Mouse (Mus musculus): Measurements from ENCODE around the gene Asic3. TPM values are rescaled to one million over a fixed set of nuclear protein-coding genes. Genes with fewer than 3 reads are reported as not detected.
A peak's percentile ranks its signal among the peaks of the same experiment; 100 is the strongest.
"Not testable (repeated sequence)": the region's sequence is repeated elsewhere in the genome, so short reads cannot be mapped to it uniquely, and the experiment has no call there.

Gene Asic3
- polyA plus RNA-seq, 1 experiment: not detected

- Histone ChIP-seq H3K4me3 (replicated peaks; ENCODE audit: control insufficient read depth, low read depth, low read length) (no peak overlapping the region), H3K27ac (ENCODE audit: control insufficient read depth, insufficient read depth, low read depth, low read length, poor library complexity) (no peak overlapping the region), H3K4me1 (ENCODE audit: control insufficient read depth, insufficient read depth, low read length) (peaks cover 2% of the 10 kb centered on the region; the same call in 1 of the 2 replicates)
- 74% methylated on average over 4 of the region's 4 CpGs for WGBS
- TF ChIP-seq POLR2A (IDR thresholded peaks at IDR 0.05; ENCODE audit: borderline replicate concordance, control insufficient read depth, low read depth, low read length) (no peak), CTCF (IDR thresholded peaks at IDR 0.05; ENCODE audit: control insufficient read depth, insufficient read depth, low read length) (no peak)
Measured at GRCm38 (mm10) chr5:24389658-24390020, 23.6 kb upstream of the Asic3 start.

- Histone ChIP-seq H3K4me3 (replicated peaks; ENCODE audit: control insufficient read depth, low read depth, low read length) (no peak within 1 kb of the TSS), H3K27ac (ENCODE audit: control insufficient read depth, insufficient read depth, low read depth, low read length, poor library complexity) (no peak within 1 kb of the TSS), H3K4me1 (ENCODE audit: control insufficient read depth, insufficient read depth, low read length) (peaks cover 2% of the 10 kb centered on the region; the same call in 1 of the 2 replicates)
- 89% methylated on average over 7 of the region's 7 CpGs for WGBS
- TF ChIP-seq POLR2A (IDR thresholded peaks at IDR 0.05; ENCODE audit: borderline replicate concordance, control insufficient read depth, low read depth, low read length) (no peak), CTCF (IDR thresholded peaks at IDR 0.05; ENCODE audit: control insufficient read depth, insufficient read depth, low read length) (no peak)
Measured at GRCm38 (mm10) chr5:24391864-24392263, 21.3 kb upstream of the Asic3 start, which contains the start of gene Atg9b. Gene Atg9b (minus strand): TSS chr5:24392143.

- no peak for TF ChIP-seq CTCF (IDR thresholded peaks at IDR 0.05; ENCODE audit: control insufficient read depth, insufficient read depth, low read length)
- no peak for TF ChIP-seq POLR2A (IDR thresholded peaks at IDR 0.05; ENCODE audit: borderline replicate concordance, control insufficient read depth, low read depth, low read length)
- H3K4me3 ChIP-seq (replicated peaks; ENCODE audit: control insufficient read depth, low read depth, low read length): no peak overlapping the region
- H3K4me1 ChIP-seq (ENCODE audit: control insufficient read depth, insufficient read depth, low read length): peaks cover 2% of the 10 kb centered on the region; the same call in 1 of the 2 replicates
- 74% methylated on average over 7 of the region's 7 CpGs for WGBS
- no peak overlapping the region for H3K27ac ChIP-seq (ENCODE audit: control insufficient read depth, insufficient read depth, low read depth, low read length, poor library complexity)
Measured at GRCm38 (mm10) chr5:24392724-24393123, 20.5 kb upstream of the Asic3 start.

- peak within 1 kb of the TSS; percentile 86 for H3K4me3 ChIP-seq (replicated peaks; ENCODE audit: control insufficient read depth, low read depth, low read length)
- peak; percentile 94 for TF ChIP-seq CTCF (IDR thresholded peaks at IDR 0.05; ENCODE audit: control insufficient read depth, insufficient read depth, low read length)
- TF ChIP-seq POLR2A (IDR thresholded peaks at IDR 0.05; ENCODE audit: borderline replicate concordance, control insufficient read depth, low read depth, low read length): no peak
- H3K4me1 ChIP-seq (ENCODE audit: control insufficient read depth, insufficient read depth, low read length): no peaks in the 10 kb centered on the region; the same call in 1 of the 2 replicates
- H3K27ac ChIP-seq (ENCODE audit: control insufficient read depth, insufficient read depth, low read depth, low read length, poor library complexity): peak within 1 kb of the TSS; percentile 61
- 7% methylated on average over 7 of the region's 7 CpGs for WGBS
Measured at GRCm38 (mm10) chr5:24393392-24393997, 19.7 kb upstream of the Asic3 start, which contains the start of gene Abcb8. Gene Abcb8 (plus strand): TSS chr5:24393663.

GRCm38 (mm10) chr5:24394165-24394894 lies 18.9 kb upstream of the Asic3 start:
- 2% methylated on average over 36 of the region's 36 CpGs for WGBS
- TF ChIP-seq POLR2A (IDR thresholded peaks at IDR 0.05; ENCODE audit: borderline replicate concordance, control insufficient read depth, low read depth, low read length) (peak; percentile 60; the same call in 1 of the 2 replicates), CTCF (IDR thresholded peaks at IDR 0.05; ENCODE audit: control insufficient read depth, insufficient read depth, low read length) (peak; percentile 38; the same call in 1 of the 2 replicates)
- H3K27ac ChIP-seq (ENCODE audit: control insufficient read depth, insufficient read depth, low read depth, low read length, poor library complexity): peak overlapping the region; percentile 61
- H3K4me3 ChIP-seq (replicated peaks; ENCODE audit: control insufficient read depth, low read depth, low read length): peak overlapping the region; percentile 86
- no peaks in the 10 kb centered on the region; the same call in 1 of the 2 replicates for H3K4me1 ChIP-seq (ENCODE audit: control insufficient read depth, insufficient read depth, low read length)

GRCm38 (mm10) chr5:24396254-24396653 lies 16.9 kb upstream of the Asic3 start:
- not testable (repeated sequence) for H3K27ac ChIP-seq (ENCODE audit: control insufficient read depth, insufficient read depth, low read depth, low read length, poor library complexity); H3K4me1 ChIP-seq (ENCODE audit: control insufficient read depth, insufficient read depth, low read length); H3K4me3 ChIP-seq (replicated peaks; ENCODE audit: control insufficient read depth, low read depth, low read length)
- WGBS: 79% methylated on average over 6 of the region's 6 CpGs

GRCm38 (mm10) chr5:24399686-24400085 lies 13.5 kb upstream of the Asic3 start:
- WGBS: 88% methylated on average over 10 of the region's 10 CpGs
- Histone ChIP-seq H3K4me1 (ENCODE audit: control insufficient read depth, insufficient read depth, low read length) (no peaks in the 10 kb centered on the region), H3K4me3 (replicated peaks; ENCODE audit: control insufficient read depth, low read depth, low read length) (no peak overlapping the region), H3K27ac (ENCODE audit: control insufficient read depth, insufficient read depth, low read depth, low read length, poor library complexity) (no peak overlapping the region)
- no peak for TF ChIP-seq POLR2A (IDR thresholded peaks at IDR 0.05; ENCODE audit: borderline replicate concordance, control insufficient read depth, low read depth, low read length)
- TF ChIP-seq CTCF (IDR thresholded peaks at IDR 0.05; ENCODE audit: control insufficient read depth, insufficient read depth, low read length): no peak

GRCm38 (mm10) chr5:24400362-24400761 lies 12.8 kb upstream of the Asic3 start:
- Histone ChIP-seq H3K4me3 (replicated peaks; ENCODE audit: control insufficient read depth, low read depth, low read length) (no peak overlapping the region), H3K27ac (ENCODE audit: control insufficient read depth, insufficient read depth, low read depth, low read length, poor library complexity) (no peak overlapping the region), H3K4me1 (ENCODE audit: control insufficient read depth, insufficient read depth, low read length) (no peaks in the 10 kb centered on the region)
- no peak for TF ChIP-seq CTCF (IDR thresholded peaks at IDR 0.05; ENCODE audit: control insufficient read depth, insufficient read depth, low read length)
- TF ChIP-seq POLR2A (IDR thresholded peaks at IDR 0.05; ENCODE audit: borderline replicate concordance, control insufficient read depth, low read depth, low read length): no peak
- 90% methylated on average over 11 of the region's 11 CpGs for WGBS

Data from bone marrow, adult 2 months (tissue).